Mouse (Mus musculus): ENCODE data around the gene Tiam1. TPM values are rescaled to one million over a fixed set of nuclear protein-coding genes. Genes with fewer than 3 reads are reported as not detected.
A peak's percentile ranks its signal among the peaks of the same experiment; 100 is the strongest.

The Tiam1 gene
- total and polyA plus RNA-seq, 2 experiments: 0.27 to 0.65 TPM

DNA sequence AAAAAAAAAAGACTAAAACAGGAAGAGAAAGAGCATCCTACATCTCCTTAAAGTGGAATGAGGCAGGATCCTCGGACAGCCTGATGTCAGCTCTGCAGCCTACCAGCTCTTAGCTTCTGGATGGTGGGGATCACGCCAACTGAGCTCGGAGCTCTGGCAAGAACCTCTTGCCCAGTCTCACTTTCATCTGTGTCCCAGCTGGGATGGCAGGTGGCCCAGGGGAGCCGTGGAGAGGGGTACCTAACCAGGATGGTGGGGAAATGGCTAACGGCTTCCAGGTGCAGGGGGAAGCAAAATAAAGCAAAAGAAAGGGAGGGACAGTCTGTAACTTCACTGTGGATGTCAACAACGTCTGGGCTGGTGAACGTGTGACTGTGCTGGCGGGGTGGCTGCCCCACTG lies 337.6 kb downstream of the Tiam1 start:
- Histone ChIP-seq H3K27ac (replicated peaks; ENCODE audit: insufficient read depth, low read depth, low read length) (no peak overlapping the region), H3K27me3 (ENCODE audit: control insufficient read depth, insufficient read depth, low read length) (no peaks in the 10 kb centered on the region), H3K4me3 (ENCODE audit: insufficient read depth, low read depth, low read length) (no peak overlapping the region), H3K36me3 (ENCODE audit: control insufficient read depth, insufficient read depth, low read length) (no peaks in the 10 kb centered on the region), H3K4me1 (ENCODE audit: control insufficient read depth, insufficient read depth, low read length) (no peaks in the 10 kb centered on the region), H3K9ac (ENCODE audit: low read depth, low read length) (no peak overlapping the region), H3K79me2 (ENCODE audit: control insufficient read depth, insufficient read depth, low read length) (no peaks in the 10 kb centered on the region)
- DNase-seq (ENCODE audit: extremely low read depth, low read depth, low spot score): no peak
- TF ChIP-seq CTCF (IDR thresholded peaks at IDR 0.05; ENCODE audit: low read depth, low read length): no peak
- TF ChIP-seq POLR2A (IDR thresholded peaks at IDR 0.05; ENCODE audit: extremely low read depth, insufficient read depth, low read length): no peak
- WGBS: 84% methylated on average over 8 of the region's 8 CpGs

DNA sequence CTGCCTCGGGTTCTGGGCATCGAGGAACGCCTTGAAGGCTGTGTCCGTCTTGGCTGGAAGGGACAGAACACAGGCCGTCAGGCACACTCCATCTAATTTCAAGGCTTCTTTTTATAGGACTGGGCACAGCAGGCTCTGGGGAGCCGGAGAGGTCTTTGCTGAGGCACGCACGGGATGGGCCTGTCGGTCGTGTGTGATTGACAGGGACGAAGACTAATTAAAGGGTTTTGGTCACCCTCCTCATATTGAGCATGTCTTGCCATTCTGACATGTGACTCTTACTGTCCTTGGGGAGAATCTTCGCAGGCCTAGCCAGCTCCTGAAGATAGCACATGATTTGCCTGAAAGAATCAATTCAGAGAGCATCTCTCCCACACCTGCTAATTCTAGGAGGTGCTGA lies 338.4 kb downstream of the Tiam1 start:
- Histone ChIP-seq H3K36me3 (ENCODE audit: control insufficient read depth, insufficient read depth, low read length) (no peaks in the 10 kb centered on the region), H3K4me1 (ENCODE audit: control insufficient read depth, insufficient read depth, low read length) (no peaks in the 10 kb centered on the region), H3K9ac (ENCODE audit: low read depth, low read length) (no peak overlapping the region), H3K79me2 (ENCODE audit: control insufficient read depth, insufficient read depth, low read length) (no peaks in the 10 kb centered on the region), H3K27me3 (ENCODE audit: control insufficient read depth, insufficient read depth, low read length) (no peaks in the 10 kb centered on the region), H3K27ac (replicated peaks; ENCODE audit: insufficient read depth, low read depth, low read length) (no peak overlapping the region), H3K4me3 (ENCODE audit: insufficient read depth, low read depth, low read length) (no peak overlapping the region)
- 96% methylated on average over 12 of the region's 12 CpGs for WGBS
- DNase-seq (ENCODE audit: extremely low read depth, low read depth, low spot score): no peak
- TF ChIP-seq POLR2A (IDR thresholded peaks at IDR 0.05; ENCODE audit: extremely low read depth, insufficient read depth, low read length) (no peak), CTCF (IDR thresholded peaks at IDR 0.05; ENCODE audit: low read depth, low read length) (no peak)

DNA sequence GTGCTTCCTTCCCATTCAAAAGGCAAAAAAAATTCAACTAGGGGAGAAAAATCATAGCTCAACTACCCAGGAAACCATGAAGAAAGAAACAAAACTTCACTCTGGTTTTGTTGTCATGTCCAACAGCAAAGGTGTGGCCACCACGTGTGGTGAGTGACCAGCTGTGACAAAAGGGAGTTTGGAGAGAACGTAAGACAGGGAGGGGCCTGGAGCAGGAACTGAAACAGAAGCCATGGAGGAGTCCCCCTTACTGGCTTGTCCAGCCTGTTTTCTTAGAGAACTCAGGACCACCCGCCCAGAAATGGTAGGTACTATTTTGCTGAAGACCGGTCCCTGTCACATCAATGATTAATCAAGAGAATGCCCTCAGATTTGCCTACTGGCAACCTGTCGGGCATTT lies 342.1 kb downstream of the Tiam1 start:
- H3K4me1 ChIP-seq (ENCODE audit: control insufficient read depth, insufficient read depth, low read length): no peaks in the 10 kb centered on the region
- no peak overlapping the region for H3K9ac ChIP-seq (ENCODE audit: low read depth, low read length)
- H3K36me3 ChIP-seq (ENCODE audit: control insufficient read depth, insufficient read depth, low read length): no peaks in the 10 kb centered on the region
- 88% methylated on average over 5 of the region's 5 CpGs for WGBS
- no peaks in the 10 kb centered on the region for H3K79me2 ChIP-seq (ENCODE audit: control insufficient read depth, insufficient read depth, low read length)
- DNase-seq (ENCODE audit: extremely low read depth, low read depth, low spot score): no peak
- H3K27ac ChIP-seq (replicated peaks; ENCODE audit: insufficient read depth, low read depth, low read length): no peak overlapping the region
- no peak for TF ChIP-seq POLR2A (IDR thresholded peaks at IDR 0.05; ENCODE audit: extremely low read depth, insufficient read depth, low read length)
- TF ChIP-seq CTCF (IDR thresholded peaks at IDR 0.05; ENCODE audit: low read depth, low read length): no peak
- no peak overlapping the region for H3K4me3 ChIP-seq (ENCODE audit: insufficient read depth, low read depth, low read length)
- no peaks in the 10 kb centered on the region for H3K27me3 ChIP-seq (ENCODE audit: control insufficient read depth, insufficient read depth, low read length)

DNA sequence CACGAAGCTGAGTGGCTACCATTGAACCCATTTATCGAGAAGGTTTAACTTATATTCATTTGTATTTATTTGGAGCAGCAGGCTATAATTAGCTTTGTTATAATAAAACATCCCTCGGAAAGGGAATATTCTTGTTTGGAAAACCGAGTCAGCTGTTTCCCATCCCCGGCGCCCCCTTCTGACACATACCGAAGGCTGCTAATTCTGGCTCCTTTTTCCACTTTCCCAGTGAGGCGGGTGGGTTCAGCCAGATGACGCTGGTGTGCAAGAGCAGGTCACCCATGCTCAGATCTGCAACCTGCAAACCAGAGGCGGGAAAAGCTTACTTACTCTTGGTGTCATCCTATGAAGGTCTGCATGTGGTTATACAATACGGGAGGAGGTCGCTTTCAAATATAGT lies 343.8 kb downstream of the Tiam1 start:
- H3K27me3 ChIP-seq (ENCODE audit: control insufficient read depth, insufficient read depth, low read length): no peaks in the 10 kb centered on the region
- H3K4me1 ChIP-seq (ENCODE audit: control insufficient read depth, insufficient read depth, low read length): no peaks in the 10 kb centered on the region
- no peak for TF ChIP-seq CTCF (IDR thresholded peaks at IDR 0.05; ENCODE audit: low read depth, low read length)
- TF ChIP-seq POLR2A (IDR thresholded peaks at IDR 0.05; ENCODE audit: extremely low read depth, insufficient read depth, low read length): no peak
- H3K4me3 ChIP-seq (ENCODE audit: insufficient read depth, low read depth, low read length): no peak overlapping the region
- H3K27ac ChIP-seq (replicated peaks; ENCODE audit: insufficient read depth, low read depth, low read length): no peak overlapping the region
- H3K36me3 ChIP-seq (ENCODE audit: control insufficient read depth, insufficient read depth, low read length): no peaks in the 10 kb centered on the region
- DNase-seq (ENCODE audit: extremely low read depth, low read depth, low spot score): no peak
- no peak overlapping the region for H3K9ac ChIP-seq (ENCODE audit: low read depth, low read length)
- WGBS: 89% methylated on average over 12 of the region's 12 CpGs
- no peaks in the 10 kb centered on the region for H3K79me2 ChIP-seq (ENCODE audit: control insufficient read depth, insufficient read depth, low read length)

DNA sequence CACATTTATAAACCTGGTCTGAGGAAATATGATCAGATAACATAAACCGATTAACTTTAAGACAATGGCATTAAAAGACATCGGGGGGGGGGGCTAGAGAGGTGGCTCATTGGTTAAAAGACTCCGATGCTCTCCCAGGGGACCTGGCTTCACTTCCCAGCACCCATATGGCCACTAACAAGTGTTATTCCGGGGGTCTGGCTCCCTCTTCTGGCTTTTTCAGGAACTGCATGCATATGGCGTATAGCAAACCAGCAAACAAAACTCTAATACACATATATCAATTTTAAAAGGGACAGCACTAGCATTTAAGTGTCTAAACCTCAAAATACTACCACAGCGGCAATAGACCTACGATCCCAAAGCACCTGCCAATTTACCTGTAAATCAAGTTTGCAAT lies 347.0 kb downstream of the Tiam1 start:
- DNase-seq (ENCODE audit: extremely low read depth, low read depth, low spot score): no peak
- no peak overlapping the region for H3K9ac ChIP-seq (ENCODE audit: low read depth, low read length)
- H3K4me1 ChIP-seq (ENCODE audit: control insufficient read depth, insufficient read depth, low read length): no peaks in the 10 kb centered on the region
- no peaks in the 10 kb centered on the region for H3K79me2 ChIP-seq (ENCODE audit: control insufficient read depth, insufficient read depth, low read length)
- no peak overlapping the region for H3K27ac ChIP-seq (replicated peaks; ENCODE audit: insufficient read depth, low read depth, low read length)
- H3K36me3 ChIP-seq (ENCODE audit: control insufficient read depth, insufficient read depth, low read length): no peaks in the 10 kb centered on the region
- no peak overlapping the region for H3K4me3 ChIP-seq (ENCODE audit: insufficient read depth, low read depth, low read length)
- no peaks in the 10 kb centered on the region for H3K27me3 ChIP-seq (ENCODE audit: control insufficient read depth, insufficient read depth, low read length)
- TF ChIP-seq CTCF (IDR thresholded peaks at IDR 0.05; ENCODE audit: low read depth, low read length): peak; percentile 10; the same call in 1 of the 2 replicates
- TF ChIP-seq POLR2A (IDR thresholded peaks at IDR 0.05; ENCODE audit: extremely low read depth, insufficient read depth, low read length): no peak
- 94% methylated on average over 7 of the region's 7 CpGs for WGBS

DNA sequence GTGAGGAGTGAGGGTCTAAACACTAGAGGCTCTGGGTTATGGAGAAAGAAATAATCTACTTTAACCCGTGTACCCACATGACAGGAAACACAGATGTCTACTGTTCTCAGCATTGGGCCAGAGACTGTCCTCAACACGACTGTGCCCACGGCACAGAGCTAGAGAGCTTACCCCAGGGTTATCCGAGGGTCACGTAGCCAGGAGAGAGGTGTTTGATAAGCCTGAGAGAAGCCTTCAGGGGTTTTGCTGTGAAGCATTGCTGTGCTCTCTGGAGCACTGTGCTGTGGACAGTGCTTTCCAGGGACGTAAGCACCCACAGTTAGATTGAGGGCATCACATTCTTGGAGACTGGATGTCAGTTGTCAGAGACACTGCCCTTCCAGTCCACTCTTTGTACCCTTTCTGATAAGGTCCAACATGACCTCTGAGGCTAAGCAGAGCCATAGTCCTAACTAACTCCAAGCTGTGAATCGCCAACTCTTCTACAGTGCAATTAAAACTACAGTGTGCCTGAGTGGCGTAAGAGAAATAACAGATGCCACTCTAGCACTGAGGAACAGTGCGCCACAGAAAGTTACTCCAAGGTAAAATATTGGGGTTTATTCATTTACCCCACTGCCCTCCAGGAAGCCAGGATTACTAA lies 353.7 kb downstream of the Tiam1 start:
- no peak for TF ChIP-seq POLR2A (IDR thresholded peaks at IDR 0.05; ENCODE audit: extremely low read depth, insufficient read depth, low read length)
- H3K4me3 ChIP-seq (ENCODE audit: insufficient read depth, low read depth, low read length): no peak overlapping the region
- WGBS: 80% methylated on average over 9 of the region's 9 CpGs
- H3K9ac ChIP-seq (ENCODE audit: low read depth, low read length): no peak overlapping the region
- H3K27me3 ChIP-seq (ENCODE audit: control insufficient read depth, insufficient read depth, low read length): no peaks in the 10 kb centered on the region
- H3K79me2 ChIP-seq (ENCODE audit: control insufficient read depth, insufficient read depth, low read length): no peaks in the 10 kb centered on the region
- H3K36me3 ChIP-seq (ENCODE audit: control insufficient read depth, insufficient read depth, low read length): no peaks in the 10 kb centered on the region
- no peaks in the 10 kb centered on the region for H3K4me1 ChIP-seq (ENCODE audit: control insufficient read depth, insufficient read depth, low read length)
- DNase-seq (ENCODE audit: extremely low read depth, low read depth, low spot score): no peak
- no peak overlapping the region for H3K27ac ChIP-seq (replicated peaks; ENCODE audit: insufficient read depth, low read depth, low read length)
